Mouse (Mus musculus) liver, embryonic 13.5 days (tissue): ENCODE results near the gene Aldh1a3. TPM values are rescaled to one million over a fixed set of nuclear protein-coding genes. Genes with fewer than 3 reads are reported as not detected.

ENCODE experiments used
- ATAC-seq: fragments of 200-750 bp; cut with Nextera tagmentation; 2 replicates; pipeline ENCODE4 v1.8.0; 2017; ENCODE audit warnings: low read depth, mild to moderate bottlenecking, moderate number of reproducible peaks, moderate library complexity
- DNase-seq: peaks from one replicate; pipeline ENCODE4 v3.0.0; 2022
- H3K27ac ChIP-seq: fragments of 300-500 bp; sonication (generic); 2 replicates; pipeline ENCODE4 v1.5.1; 2015; ENCODE audit warnings: moderate library complexity, mild to moderate bottlenecking, inconsistent platforms
- H3K27me3 ChIP-seq: fragments of 300-500 bp; sonication (generic); 2 replicates; pipeline ENCODE4 v1.6.1; 2015; ENCODE audit warnings: mild to moderate bottlenecking, inconsistent platforms
- H3K36me3 ChIP-seq: fragments of 300-500 bp; sonication (generic); 2 replicates; pipeline ENCODE4 v1.6.1; 2015; ENCODE audit warnings: mild to moderate bottlenecking, inconsistent platforms
- H3K4me1 ChIP-seq: fragments of 300-500 bp; sonication (generic); replicated peaks from 2 replicates; pipeline ENCODE4 v1.6.1; 2015; ENCODE audit warnings: inconsistent platforms
- H3K4me2 ChIP-seq: fragments of 300-500 bp; sonication (generic); 2 replicates; pipeline ENCODE4 v1.6.1; 2015; ENCODE audit warnings: inconsistent platforms, mild to moderate bottlenecking, moderate library complexity
- H3K4me3 ChIP-seq: fragments of 300-500 bp; sonication (generic); replicated peaks from 2 replicates; pipeline ENCODE4 v1.5.1; 2015; ENCODE audit warnings: mild to moderate bottlenecking, inconsistent platforms
- H3K9ac ChIP-seq: fragments of 300-500 bp; sonication (generic); 2 replicates; pipeline ENCODE4 v1.6.1; 2015; ENCODE audit warnings: mild to moderate bottlenecking, inconsistent platforms
- H3K9me3 ChIP-seq: fragments of 300-500 bp; sonication (generic); replicated peaks from 2 replicates; pipeline ENCODE4 v1.6.1; 2016; ENCODE audit warnings: inconsistent platforms
- WGBS: fragments of 180-500 bp; shearing (Covaris S2); methylation state at CpG from one replicate; pipeline ENCODE4 v1.1.7; 2015; ENCODE audit not compliant: insufficient replicate concordance; 5-methylcytosine and 5-hydroxymethylcytosine counted together
- polyA plus RNA-seq: library from polyadenylated mRNA; unstranded; fragments of >200 nt; fragmentation: Nextera tagmentation; extraction: Ambion mirVana; gene quantifications from 2 replicates; pipeline ENCODE4 v1.2.1, GENCODE M21; 2015

The Aldh1a3 gene
- polyA plus RNA-seq, 1 experiment from 2014 or later, result 1.3 TPM

- no peak overlapping the region for H3K9ac ChIP-seq
- H3K4me3 ChIP-seq, result no peak overlapping the region
- peaks cover 13% of the 10 kb centered on the region for H3K4me1 ChIP-seq
- 67% methylated on average over 6 of the region's 6 CpGs for WGBS
- H3K27ac ChIP-seq, result no peak overlapping the region
- no peak for ATAC-seq
- no peaks in the 10 kb centered on the region for H3K9me3 ChIP-seq
- H3K27me3 ChIP-seq, result 0 out of 2 replicates have a peak, but pooled peaks cover 3% of the 10 kb centered on the region
- H3K36me3 ChIP-seq, result no peaks in the 10 kb centered on the region
- H3K4me2 ChIP-seq, result no peak overlapping the region
- no peak for DNase-seq
Measured at GRCm38 (mm10) chr7:66409433-66409832, 17.9 kb downstream of the Aldh1a3 start.

- whole genome bisulfite sequencing, result 52% methylated on average over 8 of the region's 8 CpGs
- Histone ChIP-seq H3K27me3 (peaks cover 3% of the 10 kb centered on the region; the same call in 1 of the 2 replicates), H3K9me3 (no peaks in the 10 kb centered on the region), H3K4me2 (no peak overlapping the region), H3K27ac (no peak overlapping the region), H3K4me3 (no peak overlapping the region), H3K36me3 (no peaks in the 10 kb centered on the region), H3K9ac (no peak overlapping the region), H3K4me1 (peaks cover 13% of the 10 kb centered on the region)
- ATAC-seq (no peak), DNase-seq (no peak)
Measured at GRCm38 (mm10) chr7:66406971-66407370, 20.3 kb downstream of the Aldh1a3 start.

GRCm38 (mm10) chr7:66405951-66406721 is 21.2 kb downstream of the Aldh1a3 start:
- H3K4me1 ChIP-seq, result peaks cover 13% of the 10 kb centered on the region
- no peak for ATAC-seq
- 49% methylated on average over 13 of the region's 13 CpGs for WGBS
- H3K4me3 ChIP-seq, result no peak overlapping the region
- no peaks in the 10 kb centered on the region for H3K36me3 ChIP-seq
- H3K9ac ChIP-seq, result no peak overlapping the region
- no peaks in the 10 kb centered on the region; the same call in 1 of the 2 replicates for H3K27me3 ChIP-seq
- H3K4me2 ChIP-seq, result no peak overlapping the region
- no peak overlapping the region for H3K27ac ChIP-seq
- DNase-seq, result no peak
- no peaks in the 10 kb centered on the region for H3K9me3 ChIP-seq

- ATAC-seq, result no peak
- WGBS, result 25% methylated on average over 11 of the region's 11 CpGs
Measured at GRCm38 (mm10) chr7:66405541-66405940, 21.8 kb downstream of the Aldh1a3 start.

GRCm38 (mm10) chr7:66404802-66405201 is 22.5 kb downstream of the Aldh1a3 start:
- ATAC-seq (no peak), DNase-seq (no peak)
- H3K4me2 ChIP-seq, result no peak overlapping the region
- H3K9ac ChIP-seq, result no peak overlapping the region
- no peak overlapping the region for H3K4me3 ChIP-seq
- H3K36me3 ChIP-seq, result no peaks in the 10 kb centered on the region
- no peak overlapping the region for H3K27ac ChIP-seq
- WGBS, result 40% methylated on average over 4 of the region's 4 CpGs
- peaks cover 13% of the 10 kb centered on the region for H3K4me1 ChIP-seq
- no peaks in the 10 kb centered on the region for H3K9me3 ChIP-seq
- no peaks in the 10 kb centered on the region; the same call in 1 of the 2 replicates for H3K27me3 ChIP-seq

More at GRCm38 (mm10) chr7:66405541-66405940, 21.8 kb downstream of the Aldh1a3 start:
- Histone ChIP-seq H3K4me2 (no peak overlapping the region), H3K27ac (no peak overlapping the region), H3K27me3 (no peaks in the 10 kb centered on the region; the same call in 1 of the 2 replicates), H3K9me3 (no peaks in the 10 kb centered on the region), H3K4me3 (no peak overlapping the region), H3K36me3 (no peaks in the 10 kb centered on the region), H3K4me1 (peaks cover 13% of the 10 kb centered on the region), H3K9ac (no peak overlapping the region)
- no peak for DNase-seq

GRCm38 (mm10) chr7:66404141-66404540 is 23.2 kb downstream of the Aldh1a3 start:
- Histone ChIP-seq H3K9ac (no peak overlapping the region), H3K4me3 (no peak overlapping the region), H3K27ac (no peak overlapping the region), H3K4me1 (peaks cover 13% of the 10 kb centered on the region), H3K9me3 (no peaks in the 10 kb centered on the region), H3K36me3 (no peaks in the 10 kb centered on the region), H3K4me2 (no peak overlapping the region), H3K27me3 (no peaks in the 10 kb centered on the region; the same call in 1 of the 2 replicates)
- DNase-seq, result no peak
- 43% methylated on average over 10 of the region's 10 CpGs for WGBS
- no peak for ATAC-seq

GRCm38 (mm10) chr7:66402876-66403275 is 24.4 kb downstream of the Aldh1a3 start:
- no peak overlapping the region for H3K9ac ChIP-seq
- no peak for DNase-seq
- no peaks in the 10 kb centered on the region for H3K36me3 ChIP-seq
- no peak overlapping the region for H3K4me3 ChIP-seq
- H3K4me1 ChIP-seq, result peaks cover 13% of the 10 kb centered on the region
- H3K27ac ChIP-seq, result no peak overlapping the region
- H3K4me2 ChIP-seq, result no peak overlapping the region
- H3K9me3 ChIP-seq, result no peaks in the 10 kb centered on the region
- H3K27me3 ChIP-seq, result no peaks in the 10 kb centered on the region; the same call in 1 of the 2 replicates
- no peak for ATAC-seq
- 73% methylated on average over 5 of the region's 5 CpGs for WGBS

GRCm38 (mm10) chr7:66401605-66402004 is 25.7 kb downstream of the Aldh1a3 start:
- Histone ChIP-seq H3K27ac (no peak overlapping the region), H3K4me1 (peaks cover 13% of the 10 kb centered on the region), H3K4me3 (no peak overlapping the region), H3K4me2 (no peak overlapping the region), H3K36me3 (no peaks in the 10 kb centered on the region), H3K9ac (no peak overlapping the region), H3K27me3 (no peaks in the 10 kb centered on the region; the same call in 1 of the 2 replicates), H3K9me3 (no peaks in the 10 kb centered on the region)
- ATAC-seq, result no peak
- 49% methylated on average over 8 of the region's 8 CpGs for WGBS
- DNase-seq, result no peak

- Histone ChIP-seq H3K4me3 (no peak overlapping the region), H3K9ac (no peak overlapping the region), H3K9me3 (no peaks in the 10 kb centered on the region), H3K27ac (no peak overlapping the region), H3K4me1 (no peaks in the 10 kb centered on the region), H3K36me3 (no peaks in the 10 kb centered on the region), H3K4me2 (no peak overlapping the region), H3K27me3 (no peaks in the 10 kb centered on the region; the same call in 1 of the 2 replicates)
- WGBS, result 67% methylated on average over 3 of the region's 3 CpGs
- ATAC-seq, result no peak
- DNase-seq, result no peak
Measured at GRCm38 (mm10) chr7:66397288-66397687, 30.0 kb downstream of the Aldh1a3 start.

GRCm38 (mm10) chr7:66388621-66389532 is 38.4 kb downstream of the Aldh1a3 start:
- peaks cover 39% of the 10 kb centered on the region for H3K4me1 ChIP-seq
- H3K9me3 ChIP-seq, result no peaks in the 10 kb centered on the region
- peak overlapping the region; percentile 84 for H3K9ac ChIP-seq
- H3K27ac ChIP-seq, result no peak overlapping the region
- WGBS, result 13% methylated on average over 28 of the region's 28 CpGs
- H3K36me3 ChIP-seq, result no peaks in the 10 kb centered on the region
- H3K4me2 ChIP-seq, result peak overlapping the region; percentile 89
- DNase-seq (peak; percentile 45), ATAC-seq (peak; percentile 55)
- H3K27me3 ChIP-seq, result 0 out of 2 replicates have a peak, but pooled peaks cover 4% of the 10 kb centered on the region
- H3K4me3 ChIP-seq, result peak overlapping the region; percentile 71
